In the genomic region with DNA sequence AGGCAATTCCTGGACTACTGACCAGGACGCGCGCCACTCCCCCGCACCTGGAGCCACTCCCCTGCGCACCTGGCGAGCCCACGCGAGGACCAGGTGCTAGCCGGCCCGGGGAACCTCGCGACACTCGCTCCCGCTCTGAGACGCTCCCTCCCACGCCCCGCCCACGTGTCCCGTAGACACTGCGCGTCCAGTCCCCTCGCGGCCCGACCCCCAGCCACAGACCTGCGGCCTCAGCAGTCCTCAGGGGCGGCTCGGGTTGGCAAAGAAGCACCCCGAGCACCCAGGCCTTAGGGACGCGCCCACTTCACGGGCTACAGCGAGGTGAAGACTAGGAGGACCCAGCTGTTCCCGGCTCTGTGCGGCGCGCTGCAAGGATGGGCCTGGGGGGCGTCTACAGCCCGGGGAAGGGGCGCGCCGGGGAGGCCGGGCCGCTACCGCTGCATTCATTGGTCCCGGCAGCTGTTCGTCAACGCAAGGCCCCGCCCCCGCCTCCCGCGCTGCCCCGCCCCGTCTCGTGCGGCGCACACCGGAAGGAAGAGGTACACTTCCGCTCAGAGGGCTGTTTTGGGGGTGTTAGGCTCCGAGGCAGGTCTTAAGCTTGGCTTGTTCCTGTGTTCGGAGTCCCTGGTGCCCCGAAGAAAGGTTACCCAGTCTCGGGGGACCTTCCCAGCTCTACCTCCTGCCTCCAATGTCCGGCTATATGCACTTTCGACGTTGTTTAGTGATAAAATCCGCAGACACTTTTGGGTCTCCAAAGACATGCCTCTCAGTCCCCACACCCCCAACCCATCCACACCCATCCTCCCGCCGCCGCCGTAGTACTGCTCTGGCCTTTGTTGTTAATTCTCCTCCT, we compare ENCODE assay signal across 1 mouse cellular context.
TF ChIP-seq lines count a peak whose summit lies in the region.

A gene (minus strand): TSS at position 422 of the 853 bp plus-strand sequence.

TF ChIP-seq in MEL, 35 proteins besides CTCF, POLR2A, EP300 and RAD21 (continued from another document):
- TF ChIP-seq SIN3A (IDR thresholded peaks at IDR 0.05; ENCODE audit: low read length), result peak; percentile 60; the same call in 1 of the 2 replicates
- TF ChIP-seq TCF12 (IDR thresholded peaks at IDR 0.05; ENCODE audit: low read depth, low read length), result peak; percentile 29; the same call in 1 of the 2 replicates
- no peak for TF ChIP-seq POLR2AphosphoS5 (IDR thresholded peaks at IDR 0.05; ENCODE audit: borderline replicate concordance, low read depth, low read length)
- 0 out of 2 replicates have a peak, but pooled peaks have one; percentile 10 for TF ChIP-seq NRF1 (IDR thresholded peaks at IDR 0.05; ENCODE audit: insufficient read depth, low read depth, low read length, poor library complexity, severe bottlenecking)
- TF ChIP-seq JUND (IDR thresholded peaks at IDR 0.05; ENCODE audit: low read depth, low read length), result no peak
- TF ChIP-seq HCFC1 (IDR thresholded peaks at IDR 0.05; ENCODE audit: low read depth, low read length), result peak; percentile 75
- no peak for TF ChIP-seq GATA1 (IDR thresholded peaks at IDR 0.05; ENCODE audit: low read depth, low read length)
- TF ChIP-seq POLR2AphosphoS2 (IDR thresholded peaks at IDR 0.05; ENCODE audit: low read length), result peak; percentile 76
- peak; percentile 50 for TF ChIP-seq MXI1 (IDR thresholded peaks at IDR 0.05; ENCODE audit: low read depth, low read length)
- TF ChIP-seq ZKSCAN1 (IDR thresholded peaks at IDR 0.05; ENCODE audit: low read depth, low read length), result no peak
